Mouse (Mus musculus): ENCODE results near the gene B4galnt3.
"Not testable (repeated sequence)": the region's sequence is repeated elsewhere in the genome, so short reads cannot be mapped to it uniquely, and the experiment has no call there.

The B4galnt3 gene

GRCm38 (mm10) chr6:120294056-120294784 is at the start of gene B4galnt3, which contains the start of gene D330020A13Rik:
TSS of gene B4galnt3 (minus strand) at chr6:120294559.
TSS of gene D330020A13Rik (plus strand) at chr6:120294364.
- peak; percentile 18 for DNase-seq

- DNase-seq, result no peak
Observed at GRCm38 (mm10) chr6:120343992-120344391, 49.6 kb upstream of the B4galnt3 start.

- no peak for DNase-seq
Observed at GRCm38 (mm10) chr6:120332351-120332750, 38.0 kb upstream of the B4galnt3 start.

- DNase-seq, result peak; percentile 73
Observed at GRCm38 (mm10) chr6:120324295-120324927, 30.1 kb upstream of the B4galnt3 start.

GRCm38 (mm10) chr6:120320369-120320768 is 26.0 kb upstream of the B4galnt3 start:
- DNase-seq, result no peak

GRCm38 (mm10) chr6:120319129-120319528 is 24.8 kb upstream of the B4galnt3 start:
- DNase-seq, result peak; percentile 5

GRCm38 (mm10) chr6:120318303-120318940 is 24.1 kb upstream of the B4galnt3 start:
- no peak for DNase-seq

- DNase-seq, result no peak
Observed at GRCm38 (mm10) chr6:120312443-120312842, 18.1 kb upstream of the B4galnt3 start.

GRCm38 (mm10) chr6:120309787-120310186 is 15.4 kb upstream of the B4galnt3 start:
- DNase-seq, result peak; percentile 26

GRCm38 (mm10) chr6:120309338-120309737 is 15.0 kb upstream of the B4galnt3 start:
- DNase-seq, result no peak

- DNase-seq, result no peak
Observed at GRCm38 (mm10) chr6:120306859-120307594, 12.7 kb upstream of the B4galnt3 start.

- DNase-seq, result peak; percentile 36
Observed at GRCm38 (mm10) chr6:120302755-120303316, 8.5 kb upstream of the B4galnt3 start.

- DNase-seq, result peak; percentile 55
Observed at GRCm38 (mm10) chr6:120301137-120301536, 6.8 kb upstream of the B4galnt3 start.

- not testable (repeated sequence) for DNase-seq
Observed at GRCm38 (mm10) chr6:120296589-120296988, 2.2 kb upstream of the B4galnt3 start.

- peak; percentile 69 for DNase-seq
Observed at GRCm38 (mm10) chr6:120294785-120295133, 400 bp upstream of the B4galnt3 start.

GRCm38 (mm10) chr6:120291396-120292009 is 2.9 kb downstream of the B4galnt3 start:
- no peak for DNase-seq

- no peak for DNase-seq
Observed at GRCm38 (mm10) chr6:120289430-120289829, 4.9 kb downstream of the B4galnt3 start.

GRCm38 (mm10) chr6:120288541-120288940 is 5.8 kb downstream of the B4galnt3 start:
- DNase-seq, result no peak

GRCm38 (mm10) chr6:120287279-120287678 is 7.1 kb downstream of the B4galnt3 start:
- no peak for DNase-seq

- DNase-seq, result no peak
Observed at GRCm38 (mm10) chr6:120276874-120277449, 17.4 kb downstream of the B4galnt3 start.

GRCm38 (mm10) chr6:120275301-120275700 is 19.1 kb downstream of the B4galnt3 start:
- DNase-seq, result peak; percentile 21

- DNase-seq, result peak; percentile 34
Observed at GRCm38 (mm10) chr6:120274887-120275286, 19.5 kb downstream of the B4galnt3 start.
